Mouse (Mus musculus): ENCODE data around the gene Kcnn1.
A peak's percentile ranks its signal among the peaks of the same experiment; 100 is the strongest.

Kcnn1 gene

GRCm38 (mm10) chr8:70862824-70863641 is at the start of gene Kcnn1:
Gene Kcnn1, minus strand, starts transcription at chr8:70863258.
- DNase-seq, result peak; percentile 92

GRCm38 (mm10) chr8:70911596-70911995 is 48.5 kb upstream of the Kcnn1 start:
- DNase-seq, result no peak

GRCm38 (mm10) chr8:70907518-70907917 is 44.5 kb upstream of the Kcnn1 start:
- DNase-seq, result no peak

- peak; percentile 97 for DNase-seq
These were observed 43.0 kb upstream of the Kcnn1 start, which contains the start of gene Map1s for GRCm38 (mm10) chr8:70905831-70906736. Gene Map1s, plus strand, starts transcription at chr8:70905932.

- DNase-seq, result no peak
These were observed 42.4 kb upstream of the Kcnn1 start for GRCm38 (mm10) chr8:70905463-70905830.

- DNase-seq, result peak; percentile 98
These were observed 41.5 kb upstream of the Kcnn1 start for GRCm38 (mm10) chr8:70904532-70904931.

- no peak for DNase-seq
These were observed 40.5 kb upstream of the Kcnn1 start for GRCm38 (mm10) chr8:70903582-70903981.

- DNase-seq, result peak; percentile 90
These were observed 40.1 kb upstream of the Kcnn1 start for GRCm38 (mm10) chr8:70903112-70903511.

GRCm38 (mm10) chr8:70902211-70902610 is 39.2 kb upstream of the Kcnn1 start:
- DNase-seq, result no peak

GRCm38 (mm10) chr8:70900872-70901387 is 37.9 kb upstream of the Kcnn1 start:
- peak; percentile 84 for DNase-seq

GRCm38 (mm10) chr8:70899226-70899625 is 36.2 kb upstream of the Kcnn1 start:
- DNase-seq, result peak; percentile 85

- DNase-seq, result peak; percentile 91
These were observed 35.7 kb upstream of the Kcnn1 start for GRCm38 (mm10) chr8:70898661-70899198.

GRCm38 (mm10) chr8:70897681-70898413 is 34.8 kb upstream of the Kcnn1 start:
- peak; percentile 98 for DNase-seq

- DNase-seq, result peak; percentile 100
These were observed 34.1 kb upstream of the Kcnn1 start, which contains the start of gene Rpl18a for GRCm38 (mm10) chr8:70897021-70897680. Gene Rpl18a, minus strand, starts transcription at chr8:70897412.

GRCm38 (mm10) chr8:70896316-70897020 is 33.4 kb upstream of the Kcnn1 start:
- DNase-seq, result peak; percentile 91

GRCm38 (mm10) chr8:70895571-70896259 is 32.7 kb upstream of the Kcnn1 start:
- peak; percentile 92 for DNase-seq

GRCm38 (mm10) chr8:70894771-70895545 is 31.9 kb upstream of the Kcnn1 start:
- peak; percentile 91 for DNase-seq

- DNase-seq, result no peak
These were observed 31.3 kb upstream of the Kcnn1 start for GRCm38 (mm10) chr8:70894385-70894720.

GRCm38 (mm10) chr8:70893656-70894384 is 30.8 kb upstream of the Kcnn1 start:
- DNase-seq, result peak; percentile 96
